Mouse (Mus musculus): ENCODE results near the gene Prrt1. TPM values are rescaled to one million over a fixed set of nuclear protein-coding genes. Genes with fewer than 3 reads are reported as not detected.

Prrt1 gene
- polyA plus RNA-seq, 1 experiment from 2014 or later, result not detected

DNA sequence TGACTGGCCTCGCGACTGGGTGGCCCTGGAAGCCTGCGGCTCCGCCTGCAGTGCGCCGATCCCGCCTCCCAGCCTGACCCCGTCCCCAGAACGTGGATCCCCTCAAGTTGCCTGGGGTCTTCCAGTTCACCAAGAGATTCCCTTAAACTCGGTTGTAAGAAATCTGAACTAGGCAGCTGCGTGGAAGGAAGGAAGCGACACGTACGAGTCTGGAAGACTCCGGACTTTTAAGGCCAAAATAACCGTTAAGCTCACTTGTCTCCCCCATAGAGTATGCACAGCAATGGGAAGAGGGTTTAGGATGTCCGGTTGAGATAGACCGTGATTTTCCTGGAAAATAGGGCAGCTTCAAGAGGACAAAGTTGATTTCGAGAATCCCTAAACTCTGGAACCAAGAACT lies 41.5 kb upstream of the Prrt1 start:
- Histone ChIP-seq H3K9ac (ENCODE audit: low read depth, low read length) (peak overlapping the region; percentile 81), H3K4me1 (replicated peaks; ENCODE audit: control insufficient read depth, insufficient read depth, low read length) (peaks cover 45% of the 10 kb centered on the region), H3K36me3 (ENCODE audit: control insufficient read depth, insufficient read depth, low read length) (no peaks in the 10 kb centered on the region), H3K4me2 (peak overlapping the region; percentile 100), H3K9me3 (ENCODE audit: control insufficient read depth, low read length) (no peaks in the 10 kb centered on the region), H3K27me3 (replicated peaks; ENCODE audit: control insufficient read depth, insufficient read depth, low read length) (no peaks in the 10 kb centered on the region), H3K4me3 (ENCODE audit: low read depth, low read length) (peak overlapping the region; percentile 91), H3K27ac (ENCODE audit: low read depth, low read length) (peak overlapping the region; percentile 72)
- DNase-seq (ENCODE audit: low spot score) (no peak), ATAC-seq (replicated peaks; ENCODE audit: low FRiP score) (peak; percentile 7; the same call in 1 of the 2 replicates)
- WGBS, result 3% methylated on average over 19 of the region's 19 CpGs

DNA sequence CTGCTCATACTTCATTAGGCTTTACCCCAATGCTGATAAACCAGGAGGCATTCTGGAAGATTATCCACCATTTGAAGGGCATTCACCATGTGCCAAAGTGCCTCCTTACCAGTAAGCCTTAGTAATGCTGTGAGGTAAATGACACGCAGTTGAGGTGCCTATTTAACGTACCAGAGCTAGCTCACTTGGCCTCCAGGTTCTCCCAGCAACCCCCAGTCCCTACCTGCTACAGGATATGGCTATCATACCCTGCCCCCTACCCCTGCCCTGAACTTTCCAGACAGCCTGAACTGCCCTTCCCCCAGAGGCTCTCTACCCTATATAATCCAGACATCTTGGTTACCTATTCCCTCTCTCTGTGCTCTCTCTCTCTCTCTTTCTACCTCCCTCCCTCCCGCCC lies 40.6 kb upstream of the Prrt1 start:
- Histone ChIP-seq H3K4me1 (replicated peaks; ENCODE audit: control insufficient read depth, insufficient read depth, low read length) (peaks cover 50% of the 10 kb centered on the region), H3K4me3 (ENCODE audit: low read depth, low read length) (peak overlapping the region; percentile 91), H3K27ac (ENCODE audit: low read depth, low read length) (peak overlapping the region; percentile 72; the same call in 1 of the 2 replicates), H3K9me3 (ENCODE audit: control insufficient read depth, low read length) (no peaks in the 10 kb centered on the region), H3K4me2 (peak overlapping the region; percentile 100), H3K36me3 (ENCODE audit: control insufficient read depth, insufficient read depth, low read length) (no peaks in the 10 kb centered on the region), H3K27me3 (replicated peaks; ENCODE audit: control insufficient read depth, insufficient read depth, low read length) (no peaks in the 10 kb centered on the region), H3K9ac (ENCODE audit: low read depth, low read length) (no peak overlapping the region)
- DNase-seq (ENCODE audit: low spot score) (no peak), ATAC-seq (replicated peaks; ENCODE audit: low FRiP score) (no peak)
- 46% methylated on average over 3 of the region's 3 CpGs for WGBS

DNA sequence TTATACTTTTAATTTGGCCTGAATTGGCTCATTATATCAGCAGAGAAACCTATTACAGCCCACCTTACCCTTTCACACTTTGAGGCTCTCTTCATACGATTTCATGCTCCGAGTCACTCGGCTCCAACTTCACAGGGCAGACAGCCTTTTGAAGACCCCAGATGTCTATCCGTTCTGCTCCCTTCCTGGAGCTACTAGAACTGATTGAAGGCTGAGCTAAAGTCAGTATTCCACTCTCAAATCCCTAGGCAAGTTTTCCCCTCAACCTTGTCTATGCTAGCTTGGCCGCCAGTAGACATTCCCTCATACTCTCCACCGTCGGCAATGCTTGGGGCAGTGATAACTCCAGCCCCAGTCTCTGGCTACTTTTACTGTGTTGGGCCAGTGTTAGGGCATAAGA lies 40.1 kb upstream of the Prrt1 start:
- Histone ChIP-seq H3K36me3 (ENCODE audit: control insufficient read depth, insufficient read depth, low read length) (no peaks in the 10 kb centered on the region), H3K27ac (ENCODE audit: low read depth, low read length) (peak overlapping the region; percentile 13; the same call in 1 of the 2 replicates), H3K9me3 (ENCODE audit: control insufficient read depth, low read length) (no peaks in the 10 kb centered on the region), H3K4me2 (peak overlapping the region; percentile 100), H3K27me3 (replicated peaks; ENCODE audit: control insufficient read depth, insufficient read depth, low read length) (no peaks in the 10 kb centered on the region), H3K4me3 (ENCODE audit: low read depth, low read length) (peak overlapping the region; percentile 91), H3K9ac (ENCODE audit: low read depth, low read length) (no peak overlapping the region), H3K4me1 (replicated peaks; ENCODE audit: control insufficient read depth, insufficient read depth, low read length) (peaks cover 54% of the 10 kb centered on the region)
- 27% methylated on average over 7 of the region's 7 CpGs for WGBS
- no peak for ATAC-seq (replicated peaks; ENCODE audit: low FRiP score)
- no peak for DNase-seq (ENCODE audit: low spot score)

DNA sequence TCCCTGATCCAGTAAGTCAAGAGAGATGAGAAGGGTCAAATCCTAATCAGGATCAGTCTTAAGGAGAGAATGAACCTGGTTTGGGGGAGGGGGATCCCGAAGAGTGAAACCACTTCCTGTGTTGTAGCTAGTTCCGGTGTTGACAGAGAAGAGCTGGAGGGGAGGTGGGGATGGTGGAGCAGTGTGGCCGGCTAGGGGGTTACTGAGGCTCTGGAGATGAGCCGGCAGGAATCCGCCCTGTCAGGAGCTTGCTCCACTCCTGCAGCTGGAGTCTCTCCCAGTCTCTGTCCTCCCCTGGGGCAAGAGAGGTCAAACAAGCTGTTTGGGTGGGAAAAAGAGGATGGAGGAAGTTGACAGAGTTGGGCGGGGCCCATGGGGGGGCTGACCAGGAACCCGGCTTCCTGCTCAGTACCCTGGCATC lies 39.6 kb upstream of the Prrt1 start, which contains the start of gene Gpsm3:
Gene Gpsm3 (plus strand): TSS at position 126 of the 421 bp plus-strand sequence.
- no peaks in the 10 kb centered on the region for H3K27me3 ChIP-seq (replicated peaks; ENCODE audit: control insufficient read depth, insufficient read depth, low read length)
- ATAC-seq (replicated peaks; ENCODE audit: low FRiP score), result no peak
- H3K4me3 ChIP-seq (ENCODE audit: low read depth, low read length), result peak within 1 kb of the TSS; percentile 91
- 3% methylated on average over 7 of the region's 7 CpGs for WGBS
- H3K9ac ChIP-seq (ENCODE audit: low read depth, low read length), result peak within 1 kb of the TSS; percentile 96
- H3K4me1 ChIP-seq (replicated peaks; ENCODE audit: control insufficient read depth, insufficient read depth, low read length), result peaks cover 54% of the 10 kb centered on the region
- peak within 1 kb of the TSS; percentile 100 for H3K4me2 ChIP-seq
- DNase-seq (ENCODE audit: low spot score), result no peak
- H3K9me3 ChIP-seq (ENCODE audit: control insufficient read depth, low read length), result no peaks in the 10 kb centered on the region
- H3K27ac ChIP-seq (ENCODE audit: low read depth, low read length), result peak within 1 kb of the TSS; percentile 95
- no peaks in the 10 kb centered on the region; the same call in 1 of the 2 replicates for H3K36me3 ChIP-seq (ENCODE audit: control insufficient read depth, insufficient read depth, low read length)

DNA sequence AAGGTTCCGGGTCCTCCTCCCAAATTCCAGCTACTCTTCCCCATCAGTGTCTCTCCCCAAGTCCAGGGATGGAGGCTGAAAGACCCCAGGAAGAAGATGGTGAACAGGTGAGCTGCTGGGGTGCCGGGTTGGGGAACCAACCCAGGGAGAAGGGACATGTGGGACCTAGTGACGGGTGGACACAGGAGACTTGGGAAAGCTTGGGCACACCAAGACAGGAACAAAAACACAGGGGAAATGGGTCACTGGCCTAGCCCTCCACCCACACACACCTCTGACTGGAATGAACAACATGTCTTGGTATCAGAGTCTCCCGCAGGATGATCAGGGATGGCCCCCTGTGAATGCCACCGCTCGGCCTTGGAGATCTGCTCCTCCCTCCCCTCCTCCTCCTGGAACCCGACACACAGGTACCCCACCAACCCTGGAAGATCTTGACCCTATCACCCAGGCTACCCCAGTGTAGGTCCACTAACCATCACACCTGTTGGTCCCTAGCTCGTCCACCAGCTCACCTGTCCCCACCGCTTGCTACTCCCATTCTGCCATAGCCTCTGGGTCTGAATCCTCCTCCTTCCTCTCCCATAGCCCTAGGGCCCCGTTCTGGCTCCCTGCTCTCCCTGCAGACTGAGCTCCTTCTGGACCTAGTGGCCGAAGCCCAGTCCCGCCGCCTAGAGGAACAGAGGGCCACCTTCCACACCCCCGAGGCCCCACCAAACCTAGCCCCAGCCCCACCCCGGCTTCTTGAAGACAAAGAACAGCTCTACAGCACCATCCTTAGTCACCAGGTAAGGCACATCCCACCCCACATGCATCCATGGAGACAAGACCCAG lies 39.0 kb upstream of the Prrt1 start:
- DNase-seq (ENCODE audit: low spot score), result no peak
- 48% methylated on average over 15 of the region's 15 CpGs for whole genome bisulfite sequencing
- peaks cover 4% of the 10 kb centered on the region; the same call in 1 of the 2 replicates for H3K36me3 ChIP-seq (ENCODE audit: control insufficient read depth, insufficient read depth, low read length)
- peak overlapping the region; percentile 95 for H3K27ac ChIP-seq (ENCODE audit: low read depth, low read length)
- H3K9ac ChIP-seq (ENCODE audit: low read depth, low read length), result peak overlapping the region; percentile 96
- no peaks in the 10 kb centered on the region for H3K27me3 ChIP-seq (replicated peaks; ENCODE audit: control insufficient read depth, insufficient read depth, low read length)
- peaks cover 58% of the 10 kb centered on the region for H3K4me1 ChIP-seq (replicated peaks; ENCODE audit: control insufficient read depth, insufficient read depth, low read length)
- H3K9me3 ChIP-seq (ENCODE audit: control insufficient read depth, low read length), result no peaks in the 10 kb centered on the region
- peak overlapping the region; percentile 100 for H3K4me2 ChIP-seq
- peak overlapping the region; percentile 91 for H3K4me3 ChIP-seq (ENCODE audit: low read depth, low read length)
- ATAC-seq (replicated peaks; ENCODE audit: low FRiP score), result no peak

DNA sequence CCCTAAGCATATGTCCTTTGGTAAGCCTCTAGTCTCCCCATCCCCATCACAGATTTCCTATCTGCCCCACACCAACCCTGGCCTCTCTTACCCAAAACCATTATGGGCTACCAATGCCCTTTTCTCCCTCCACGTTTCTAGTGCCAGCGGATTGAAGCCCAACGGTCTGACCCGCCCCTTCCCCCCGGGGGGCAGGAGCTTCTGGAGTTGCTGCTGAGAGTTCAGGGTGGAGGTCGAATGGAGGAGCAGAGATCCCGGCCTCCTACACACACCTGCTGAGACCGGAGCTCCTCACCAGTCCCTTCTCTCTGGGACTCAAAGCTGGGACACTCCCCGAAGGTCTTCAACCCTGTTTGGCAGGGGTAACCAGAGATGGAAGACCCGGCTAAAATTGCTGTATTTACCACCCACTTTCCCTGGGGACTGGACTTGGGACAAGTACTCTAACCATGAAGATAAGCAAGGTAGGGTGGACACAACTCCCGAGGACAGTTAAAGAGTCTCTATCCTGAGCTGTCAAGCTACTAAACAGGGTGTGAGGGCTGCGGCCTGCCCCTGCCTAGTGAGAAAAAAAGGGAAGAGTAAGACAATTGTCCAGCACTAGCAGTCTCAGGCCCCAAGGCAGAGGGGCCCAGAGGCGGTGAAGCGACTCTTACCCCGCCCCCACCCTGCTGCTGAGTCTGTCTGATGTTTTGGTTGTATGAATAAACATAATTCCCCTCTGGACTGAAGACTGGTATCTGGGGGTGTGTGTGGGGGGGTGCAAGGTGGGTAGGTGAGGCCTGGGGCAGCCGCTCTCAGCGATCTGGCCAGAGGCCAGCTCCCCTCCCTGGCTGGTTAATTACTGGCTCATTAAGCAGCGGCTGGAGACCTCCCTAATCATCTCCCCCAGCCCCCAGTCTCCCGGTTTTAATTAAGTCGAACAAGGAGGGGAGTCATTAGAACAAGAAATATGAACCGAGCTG lies 38.0 kb upstream of the Prrt1 start, which contains the start of gene Pbx2:
Gene Pbx2 (plus strand): TSS at position 238 of the 965 bp plus-strand sequence.
- DNase-seq (ENCODE audit: low spot score) (peak; percentile 62), ATAC-seq (replicated peaks; ENCODE audit: low FRiP score) (peak; percentile 7; the same call in 1 of the 2 replicates)
- H3K36me3 ChIP-seq (ENCODE audit: control insufficient read depth, insufficient read depth, low read length), result peaks cover 4% of the 10 kb centered on the region; the same call in 1 of the 2 replicates
- peaks cover 62% of the 10 kb centered on the region for H3K4me1 ChIP-seq (replicated peaks; ENCODE audit: control insufficient read depth, insufficient read depth, low read length)
- H3K4me3 ChIP-seq (ENCODE audit: low read depth, low read length), result peak within 1 kb of the TSS; percentile 91
- H3K9ac ChIP-seq (ENCODE audit: low read depth, low read length), result peak within 1 kb of the TSS; percentile 96
- WGBS, result 5% methylated on average over 21 of the region's 21 CpGs
- H3K4me2 ChIP-seq, result peak within 1 kb of the TSS; percentile 100
- H3K27ac ChIP-seq (ENCODE audit: low read depth, low read length), result peak within 1 kb of the TSS; percentile 95
- no peaks in the 10 kb centered on the region for H3K27me3 ChIP-seq (replicated peaks; ENCODE audit: control insufficient read depth, insufficient read depth, low read length)
- H3K9me3 ChIP-seq (ENCODE audit: control insufficient read depth, low read length), result no peaks in the 10 kb centered on the region

DNA sequence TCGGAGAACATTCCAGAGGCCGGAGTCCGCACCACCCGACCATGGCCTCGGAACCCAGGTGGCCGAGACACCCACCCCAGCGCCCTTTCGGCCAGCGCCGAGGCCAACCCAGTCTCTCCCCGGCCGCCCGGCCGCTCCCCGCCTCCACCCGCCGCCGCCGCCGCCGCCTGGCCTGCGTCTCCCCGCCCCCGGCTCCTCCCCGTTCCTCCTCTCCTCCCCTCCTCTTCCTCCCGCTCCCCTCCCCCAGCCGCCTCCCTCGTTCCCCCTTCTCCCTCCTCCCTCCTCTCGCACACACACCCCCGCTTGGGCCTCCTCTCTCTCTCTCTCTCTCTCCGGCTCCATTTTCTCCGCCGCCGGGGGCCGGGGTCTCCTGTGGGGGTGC lies 37.3 kb upstream of the Prrt1 start:
- ATAC-seq (replicated peaks; ENCODE audit: low FRiP score), result peak; percentile 67
- peak; percentile 94 for DNase-seq (ENCODE audit: low spot score)

More for the DNA sequence above, 37.3 kb upstream of the Prrt1 start:
- H3K27me3 ChIP-seq (replicated peaks; ENCODE audit: control insufficient read depth, insufficient read depth, low read length), result no peaks in the 10 kb centered on the region
- H3K4me3 ChIP-seq (ENCODE audit: low read depth, low read length), result peak overlapping the region; percentile 91
- H3K4me2 ChIP-seq, result peak overlapping the region; percentile 100
- WGBS, result 0% methylated on average over 21 of the region's 35 CpGs
- H3K4me1 ChIP-seq (replicated peaks; ENCODE audit: control insufficient read depth, insufficient read depth, low read length), result peaks cover 62% of the 10 kb centered on the region
- H3K9me3 ChIP-seq (ENCODE audit: control insufficient read depth, low read length), result no peaks in the 10 kb centered on the region
- peak overlapping the region; percentile 96 for H3K9ac ChIP-seq (ENCODE audit: low read depth, low read length)
- peak overlapping the region; percentile 95 for H3K27ac ChIP-seq (ENCODE audit: low read depth, low read length)
- H3K36me3 ChIP-seq (ENCODE audit: control insufficient read depth, insufficient read depth, low read length), result peaks cover 4% of the 10 kb centered on the region; the same call in 1 of the 2 replicates

Data from liver, embryonic 11.5 days (tissue).